Mouse (Mus musculus): ENCODE data around the gene Rfc1. TPM values are rescaled to one million over a fixed set of nuclear protein-coding genes. Genes with fewer than 3 reads are reported as not detected.

Rfc1 gene
- polyA plus RNA-seq, 1 experiment from 2014 or later = 119 TPM

GRCm38 (mm10) chr5:65247296-65247695 lies 88.2 kb downstream of the Rfc1 start:
- ATAC-seq (ENCODE audit: insufficient number of reproducible peaks, insufficient read depth, low FRiP score, low TSS enrichment, low read depth) = no peak
- 92% methylated on average over 3 of the region's 3 CpGs for WGBS
- H3K27me3 ChIP-seq = no peaks in the 10 kb centered on the region
- no peaks in the 10 kb centered on the region for H3K4me1 ChIP-seq
- H3K9ac ChIP-seq = no peak overlapping the region
- no peak overlapping the region for H3K27ac ChIP-seq
- H3K36me3 ChIP-seq = peaks cover 52% of the 10 kb centered on the region
- no peak overlapping the region for H3K4me3 ChIP-seq
- no peaks in the 10 kb centered on the region for H3K9me3 ChIP-seq
- H3K4me2 ChIP-seq = no peak overlapping the region

GRCm38 (mm10) chr5:65242740-65243139 lies 92.7 kb downstream of the Rfc1 start:
- H3K36me3 ChIP-seq = peaks cover 32% of the 10 kb centered on the region
- no peaks in the 10 kb centered on the region for H3K27me3 ChIP-seq
- no peak overlapping the region for H3K27ac ChIP-seq
- H3K9ac ChIP-seq = no peak overlapping the region
- no peaks in the 10 kb centered on the region for H3K9me3 ChIP-seq
- H3K4me3 ChIP-seq = no peak overlapping the region
- H3K4me1 ChIP-seq = no peaks in the 10 kb centered on the region
- ATAC-seq (ENCODE audit: insufficient number of reproducible peaks, insufficient read depth, low FRiP score, low TSS enrichment, low read depth) = no peak
- WGBS = 48% methylated on average over 5 of the region's 5 CpGs
- H3K4me2 ChIP-seq = no peak overlapping the region

- peaks cover 48% of the 10 kb centered on the region for H3K36me3 ChIP-seq
- no peak overlapping the region for H3K27ac ChIP-seq
- H3K4me3 ChIP-seq = no peak overlapping the region
- H3K4me1 ChIP-seq = no peaks in the 10 kb centered on the region
- H3K9ac ChIP-seq = no peak overlapping the region
- 77% methylated on average over 12 of the region's 12 CpGs for WGBS
- no peaks in the 10 kb centered on the region for H3K9me3 ChIP-seq
- no peaks in the 10 kb centered on the region for H3K27me3 ChIP-seq
- H3K4me2 ChIP-seq = no peak overlapping the region
- no peak for ATAC-seq (ENCODE audit: insufficient number of reproducible peaks, insufficient read depth, low FRiP score, low TSS enrichment, low read depth)
Observed at GRCm38 (mm10) chr5:65231289-65232003, 104.0 kb downstream of the Rfc1 start.

GRCm38 (mm10) chr5:65224056-65224455 lies 111.4 kb downstream of the Rfc1 start:
- H3K4me2 ChIP-seq = no peak overlapping the region
- H3K27me3 ChIP-seq = no peaks in the 10 kb centered on the region
- H3K9ac ChIP-seq = no peak overlapping the region
- H3K4me1 ChIP-seq = no peaks in the 10 kb centered on the region
- 87% methylated on average over 5 of the region's 5 CpGs for WGBS
- ATAC-seq (ENCODE audit: insufficient number of reproducible peaks, insufficient read depth, low FRiP score, low TSS enrichment, low read depth) = no peak
- H3K9me3 ChIP-seq = no peaks in the 10 kb centered on the region
- peaks cover 42% of the 10 kb centered on the region for H3K36me3 ChIP-seq
- H3K4me3 ChIP-seq = no peak overlapping the region
- H3K27ac ChIP-seq = no peak overlapping the region

- 77% methylated on average over 7 of the region's 7 CpGs for WGBS
- Histone ChIP-seq H3K27me3 (no peaks in the 10 kb centered on the region), H3K4me3 (no peak overlapping the region), H3K27ac (no peak overlapping the region), H3K4me2 (no peak overlapping the region), H3K4me1 (no peaks in the 10 kb centered on the region), H3K9me3 (no peaks in the 10 kb centered on the region), H3K9ac (no peak overlapping the region), H3K36me3 (peaks cover 20% of the 10 kb centered on the region)
- no peak for ATAC-seq (ENCODE audit: insufficient number of reproducible peaks, insufficient read depth, low FRiP score, low TSS enrichment, low read depth)
Observed at GRCm38 (mm10) chr5:65221037-65221436, 114.4 kb downstream of the Rfc1 start.

- Histone ChIP-seq H3K27me3 (no peaks in the 10 kb centered on the region), H3K4me3 (no peak overlapping the region), H3K27ac (no peak overlapping the region), H3K36me3 (peaks cover 9% of the 10 kb centered on the region; the same call in 1 of the 2 replicates), H3K9ac (no peak overlapping the region), H3K4me1 (no peaks in the 10 kb centered on the region), H3K9me3 (no peaks in the 10 kb centered on the region), H3K4me2 (no peak overlapping the region)
- ATAC-seq (ENCODE audit: insufficient number of reproducible peaks, insufficient read depth, low FRiP score, low TSS enrichment, low read depth) = no peak
- 85% methylated on average over 11 of the region's 11 CpGs for WGBS
Observed at GRCm38 (mm10) chr5:65217305-65218269, 117.9 kb downstream of the Rfc1 start.

- no peak overlapping the region for H3K4me3 ChIP-seq
- peaks cover 2% of the 10 kb centered on the region; the same call in 1 of the 2 replicates for H3K36me3 ChIP-seq
- H3K4me1 ChIP-seq = no peaks in the 10 kb centered on the region
- H3K27ac ChIP-seq = no peak overlapping the region
- 18% methylated on average over 7 of the region's 7 CpGs for WGBS
- no peaks in the 10 kb centered on the region for H3K9me3 ChIP-seq
- H3K9ac ChIP-seq = no peak overlapping the region
- no peaks in the 10 kb centered on the region for H3K27me3 ChIP-seq
- H3K4me2 ChIP-seq = no peak overlapping the region
- ATAC-seq (ENCODE audit: insufficient number of reproducible peaks, insufficient read depth, low FRiP score, low TSS enrichment, low read depth) = no peak
Observed at GRCm38 (mm10) chr5:65213321-65213720, 122.1 kb downstream of the Rfc1 start.

Other genes with a start within 250 kb of the Rfc1 start
- gene Tmem156, start 243.5 kb downstream of the Rfc1 start, polyA plus RNA-seq (2015; fragmentation: Nextera tagmentation; extraction: Ambion mirVana) = 0.48 and 0.53 TPM in 2 replicates
- gene Klhl5, start 228.1 kb downstream of the Rfc1 start, polyA plus RNA-seq (2015; fragmentation: Nextera tagmentation; extraction: Ambion mirVana) = 21.2 and 21.3 TPM in 2 replicates
- gene Wdr19, start 136.0 kb downstream of the Rfc1 start, polyA plus RNA-seq (2015; fragmentation: Nextera tagmentation; extraction: Ambion mirVana) = 10.8 and 12.9 TPM in 2 replicates
- 0.10 and 0.14 TPM in 2 replicates for gene Klb, start 12.6 kb upstream of the Rfc1 start, polyA plus RNA-seq (2015; fragmentation: Nextera tagmentation; extraction: Ambion mirVana)
- 1,045 and 1,112 TPM in 2 replicates for gene Rpl9, start 55.8 kb upstream of the Rfc1 start, polyA plus RNA-seq (2015; fragmentation: Nextera tagmentation; extraction: Ambion mirVana)
- 69.3 and 72.5 TPM in 2 replicates for gene Lias, start 55.8 kb upstream of the Rfc1 start, polyA plus RNA-seq (2015; fragmentation: Nextera tagmentation; extraction: Ambion mirVana)
- 152 and 179 TPM in 2 replicates for gene Ugdh, start 100.3 kb upstream of the Rfc1 start, polyA plus RNA-seq (2015; fragmentation: Nextera tagmentation; extraction: Ambion mirVana)
- not detected in 2 replicates for gene Gm43552, start 157.2 kb upstream of the Rfc1 start, polyA plus RNA-seq (2015; fragmentation: Nextera tagmentation; extraction: Ambion mirVana)
- gene Smim14, start 201.5 kb upstream of the Rfc1 start, polyA plus RNA-seq (2015; fragmentation: Nextera tagmentation; extraction: Ambion mirVana) = 102 and 117 TPM in 2 replicates
- gene Ube2k, start 201.6 kb upstream of the Rfc1 start, polyA plus RNA-seq (2015; fragmentation: Nextera tagmentation; extraction: Ambion mirVana) = 207 and 213 TPM in 2 replicates

Measured in embryonic facial prominence, embryonic 13.5 days (tissue).